Mouse (Mus musculus) Patski (cell line): ENCODE measurements around the gene Ccdc142. TPM values are rescaled to one million over a fixed set of nuclear protein-coding genes. Genes with fewer than 3 reads are reported as not detected.

Experiments used
- ATAC-seq: fragments of 100-300 bp; one replicate; pipeline ENCODE4 v1.8.0; 2021
- CTCF ChIA-PET: fragments of 350-600 bp; sonication (Branson Sonifier 250); formaldehyde crosslinking; loops from one replicate; lab custom pipeline; 2022; ENCODE audit warnings: inconsistent platforms; lab: Charles Lee
- POLR2A ChIA-PET: fragments of 350-600 bp; sonication (Branson Sonifier 250); formaldehyde crosslinking; loops from one replicate; lab custom pipeline; 2022; ENCODE audit warnings: antibody characterized with exemption, inconsistent platforms; lab: Charles Lee
- DNase-seq: peaks from one replicate; pipeline ENCODE4 v3.0.0-alpha.2; 2011; ENCODE audit warnings: low read depth, low spot score
- H3K27me3 ChIP-seq: fragments of 371-371 bp; one replicate; pipeline ENCODE4 v1.5.1; 2021
- CTCF ChIP-seq: fragments of 100-300 bp; IDR thresholded peaks from one replicate; pipeline ENCODE4 v1.5.1; 2021
- in situ Hi-C: fragments of 300-500 bp; cut with MboI; formaldehyde crosslinking; loops from 3 replicates; pipeline ENCODE4 v1.11.1; 2018; ENCODE audit warnings: low pct_unique_long_range_greater_than_20kb, mixed read lengths
- polyA plus RNA-seq: library from polyadenylated mRNA; unstranded; gene quantifications from one replicate; pipeline ENCODE4 v1.2.3, GENCODE M21; 2021

The Ccdc142 gene
- polyA plus RNA-seq, 1 experiment from 2014 or later: 3.5 TPM

- POLR2A ChIA-PET: no interaction called here
- H3K27me3 ChIP-seq: peaks cover 8% of the 10 kb centered on the region
- CTCF ChIA-PET: interaction anchor here (1.1 to 3.2 kb wide), 3 partner anchors 18 to 87 kb away, joined by 3 to 11 read pairs (median 3); partner anchors contain the start of genes Ccdc142 and Gm42688
- DNase-seq: no peak
- ATAC-seq: no peak
- TF ChIP-seq CTCF: no peak
- in situ Hi-C loops: loop anchor here (5.0 kb wide), 1 partner anchor 161 kb away; no protein-coding TSS in a partner anchor
These were observed 17.9 kb upstream of the Ccdc142 start for GRCm38 (mm10) chr6:83083497-83083896.

GRCm38 (mm10) chr6:83084477-83084876 is 16.9 kb upstream of the Ccdc142 start:
- peaks cover 8% of the 10 kb centered on the region for H3K27me3 ChIP-seq
- TF ChIP-seq CTCF: no peak
- ChIA-PET POLR2A (no interaction called here), CTCF (interaction anchor here (1.5 to 3.2 kb wide), 2 partner anchors 17 to 88 kb away, joined by 3 to 11 read pairs; partner anchors contain the start of genes Ccdc142 and Gm42688)
- ATAC-seq (peak; percentile 12), DNase-seq (no peak)
- in situ Hi-C loops: loop anchor here (5.0 kb wide), 1 partner anchor 162 kb away; no protein-coding TSS in a partner anchor

- peaks cover 8% of the 10 kb centered on the region for H3K27me3 ChIP-seq
- ATAC-seq (no peak), DNase-seq (no peak)
- TF ChIP-seq CTCF: no peak
- POLR2A ChIA-PET: no interaction called here
- in situ Hi-C loops: no loop called here
- CTCF ChIA-PET: interaction anchor here (1.1 kb wide), 1 partner anchor 8 kb away, joined by 3 read pairs; no protein-coding TSS in a partner anchor
These were observed 15.0 kb upstream of the Ccdc142 start, which contains the start of gene Lbx2 for GRCm38 (mm10) chr6:83086121-83087035. TSS of gene Lbx2 (plus strand) at chr6:83086367.

GRCm38 (mm10) chr6:83087205-83087925 is 14.0 kb upstream of the Ccdc142 start:
- in situ Hi-C loops: no loop called here
- POLR2A ChIA-PET: interaction anchor here (0.9 kb wide), 1 partner anchor 9 kb away, joined by 3 read pairs; no protein-coding TSS in a partner anchor
- ATAC-seq: no peak
- CTCF ChIA-PET: interaction anchor here (1.1 kb wide), 2 partner anchors 9 to 90 kb away, joined by 3 read pairs; no protein-coding TSS in a partner anchor
- H3K27me3 ChIP-seq: peaks cover 8% of the 10 kb centered on the region
- TF ChIP-seq CTCF: no peak
- DNase-seq: no peak

GRCm38 (mm10) chr6:83087926-83088260 is 13.5 kb upstream of the Ccdc142 start:
- no peak for TF ChIP-seq CTCF

GRCm38 (mm10) chr6:83092416-83093127 is 8.8 kb upstream of the Ccdc142 start:
- in situ Hi-C loops: no loop called here
- ATAC-seq: no peak
- peaks cover 10% of the 10 kb centered on the region for H3K27me3 ChIP-seq
- CTCF ChIA-PET: interaction anchor here (1.0 to 1.3 kb wide), 3 partner anchors 8 to 14 kb away, joined by 3 to 6 read pairs (median 3); no protein-coding TSS in a partner anchor
- no peak for TF ChIP-seq CTCF
- POLR2A ChIA-PET: interaction anchor here (0.7 kb wide), 1 partner anchor 51 kb away, joined by 4 read pairs; no protein-coding TSS in a partner anchor
- DNase-seq: no peak

More at GRCm38 (mm10) chr6:83087926-83088260, 13.5 kb upstream of the Ccdc142 start:
- CTCF ChIA-PET: interaction anchor here (1.1 kb wide), 1 partner anchor 91 kb away, joined by 3 read pairs; no protein-coding TSS in a partner anchor
- DNase-seq: no peak
- peaks cover 8% of the 10 kb centered on the region for H3K27me3 ChIP-seq
- POLR2A ChIA-PET: interaction anchor here (0.9 kb wide), 1 partner anchor 9 kb away, joined by 3 read pairs; no protein-coding TSS in a partner anchor
- in situ Hi-C loops: no loop called here
- no peak for ATAC-seq

GRCm38 (mm10) chr6:83095968-83096367 is 5.4 kb upstream of the Ccdc142 start:
- no peak for ATAC-seq
- POLR2A ChIA-PET: interaction anchor here (1.0 to 1.2 kb wide), 2 partner anchors 18 to 98 kb away, joined by 3 read pairs; partner anchors contain the start of gene Pcgf1
- in situ Hi-C loops: no loop called here

GRCm38 (mm10) chr6:83098411-83098810 is 3.0 kb upstream of the Ccdc142 start:
- TF ChIP-seq CTCF: no peak
- in situ Hi-C loops: no loop called here
- POLR2A ChIA-PET: interaction anchor here (0.6 to 1.3 kb wide), 3 partner anchors 20 to 162 kb away, joined by 3 to 6 read pairs (median 4); no protein-coding TSS in a partner anchor
- CTCF ChIA-PET: interaction anchor here (1.7 kb wide), 1 partner anchor 102 kb away, joined by 4 read pairs; no protein-coding TSS in a partner anchor
- no peak for DNase-seq
- no peak for ATAC-seq
- H3K27me3 ChIP-seq: peaks cover 9% of the 10 kb centered on the region

More at GRCm38 (mm10) chr6:83095968-83096367, 5.4 kb upstream of the Ccdc142 start:
- H3K27me3 ChIP-seq: peaks cover 9% of the 10 kb centered on the region
- no peak for DNase-seq
- no peak for TF ChIP-seq CTCF
- CTCF ChIA-PET: interaction anchor here (1.2 to 3.5 kb wide), 4 partner anchors 16 to 99 kb away, joined by 3 to 17 read pairs (median 4); partner anchors contain the start of genes Dqx1 and Pcgf1
